Mouse (Mus musculus): ENCODE measurements around the gene Adamts15. TPM values are rescaled to one million over a fixed set of nuclear protein-coding genes. Genes with fewer than 3 reads are reported as not detected.

Gene Adamts15
- polyA plus RNA-seq, 1 experiment = 12.3 TPM

- DNase-seq (ENCODE audit: low read depth) = no peak
Observed at GRCm38 (mm10) chr9:30921261-30922103, 770 bp downstream of the Adamts15 start.

- DNase-seq (ENCODE audit: low read depth) = no peak
Observed at GRCm38 (mm10) chr9:30920736-30921135, 1.5 kb downstream of the Adamts15 start.

- no peak for DNase-seq (ENCODE audit: low read depth)
Observed at GRCm38 (mm10) chr9:30919686-30920085, 2.6 kb downstream of the Adamts15 start.

DNA sequence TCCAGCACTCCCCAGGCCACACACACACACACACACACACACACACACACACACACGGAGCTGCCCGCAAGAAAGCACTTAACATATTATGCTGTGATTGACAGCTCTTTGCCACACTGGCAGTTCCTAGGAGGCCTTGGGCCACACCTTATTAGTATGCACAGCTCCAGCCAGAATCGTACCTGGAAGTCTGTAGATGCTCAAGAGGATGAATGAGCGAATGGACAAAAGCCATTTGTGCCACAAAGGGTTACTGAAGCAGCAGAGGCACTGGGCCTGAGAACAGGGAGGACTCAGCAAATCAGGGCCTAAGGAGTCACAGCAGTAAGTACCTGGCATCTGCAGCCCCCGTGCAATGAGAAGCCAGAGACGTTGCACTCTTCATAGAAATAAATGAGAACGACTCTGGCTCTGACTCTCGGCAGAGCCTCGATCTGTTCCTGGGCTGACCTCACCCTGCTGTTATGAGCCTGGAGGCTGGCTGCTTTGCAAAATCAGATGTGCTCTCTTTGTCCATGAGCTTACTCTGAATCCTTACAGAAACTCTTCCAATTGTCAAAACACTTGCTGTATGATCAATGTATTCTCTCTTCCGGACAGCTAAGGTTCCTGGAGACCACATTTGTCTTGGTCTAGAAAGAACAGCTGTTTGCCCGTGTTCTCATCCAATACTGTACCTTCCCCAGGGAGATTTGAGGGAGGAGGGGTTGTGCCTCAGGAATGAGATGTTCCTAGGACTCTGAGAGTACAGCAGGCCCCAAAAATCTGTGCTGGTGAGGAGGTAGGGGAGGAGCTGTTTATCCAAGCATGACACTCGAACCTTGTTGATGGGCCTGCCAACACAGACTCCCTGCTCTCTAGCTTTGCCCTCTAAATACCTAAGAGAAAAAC lies 3.5 kb downstream of the Adamts15 start:
- no peak for DNase-seq (ENCODE audit: low read depth)

DNA sequence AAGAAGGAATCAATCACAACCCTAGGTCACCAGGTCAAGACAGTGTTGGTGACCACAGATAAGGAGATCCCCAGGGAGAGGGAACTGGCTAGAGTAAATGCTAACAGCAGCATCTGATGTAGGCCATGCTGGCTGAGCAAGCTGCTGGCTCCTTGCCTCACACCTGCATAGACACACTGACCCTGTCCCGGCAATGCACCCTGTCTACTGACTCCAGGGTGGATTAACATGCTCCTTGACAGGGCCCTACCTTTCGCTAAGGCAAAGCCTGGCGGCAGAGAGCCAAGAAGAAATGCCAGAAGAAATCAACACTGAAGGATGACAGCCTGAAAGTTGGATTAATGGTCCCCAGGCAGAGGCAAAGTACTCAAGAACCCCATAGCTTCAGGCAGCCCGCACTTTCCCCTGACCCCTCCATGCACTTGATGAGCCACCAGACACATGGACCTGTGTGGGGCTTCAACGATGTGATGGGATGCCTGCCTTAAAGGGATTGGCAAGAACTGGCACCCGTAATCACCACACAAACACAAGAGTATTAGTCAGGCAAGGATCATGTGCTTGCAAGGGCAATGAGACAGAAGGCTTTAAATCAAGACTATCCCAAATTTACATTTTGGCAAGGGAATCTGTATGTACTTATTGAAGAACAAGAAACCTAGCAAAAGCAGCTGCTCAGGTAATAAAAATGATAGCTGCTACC lies 5.8 kb downstream of the Adamts15 start:
- DNase-seq (ENCODE audit: low read depth) = no peak

DNA sequence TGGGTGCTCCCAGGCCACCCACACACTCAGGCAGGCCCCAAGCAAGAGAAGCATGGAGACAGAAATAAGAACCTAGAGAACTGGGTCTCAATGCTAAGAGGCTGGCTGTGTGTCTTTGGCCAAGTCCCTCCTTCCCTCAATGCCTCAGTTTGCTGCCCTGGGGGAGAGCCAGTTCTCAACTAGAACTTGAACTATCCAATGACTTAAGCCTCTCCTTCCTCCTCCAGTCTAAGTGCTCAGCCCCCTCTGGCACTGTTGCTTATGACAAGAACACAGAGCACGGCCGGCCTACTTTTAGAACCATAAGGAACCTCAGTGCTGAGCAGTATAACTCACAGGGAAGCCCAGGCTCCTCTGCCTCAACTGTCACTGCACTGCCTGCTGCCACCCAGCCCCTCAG lies 8.0 kb downstream of the Adamts15 start:
- no peak for DNase-seq (ENCODE audit: low read depth)

GRCm38 (mm10) chr9:30913429-30913828 lies 8.8 kb downstream of the Adamts15 start:
- DNase-seq (ENCODE audit: low read depth) = no peak

- DNase-seq (ENCODE audit: low read depth) = no peak
Observed at GRCm38 (mm10) chr9:30912161-30912560, 10.1 kb downstream of the Adamts15 start.

DNA sequence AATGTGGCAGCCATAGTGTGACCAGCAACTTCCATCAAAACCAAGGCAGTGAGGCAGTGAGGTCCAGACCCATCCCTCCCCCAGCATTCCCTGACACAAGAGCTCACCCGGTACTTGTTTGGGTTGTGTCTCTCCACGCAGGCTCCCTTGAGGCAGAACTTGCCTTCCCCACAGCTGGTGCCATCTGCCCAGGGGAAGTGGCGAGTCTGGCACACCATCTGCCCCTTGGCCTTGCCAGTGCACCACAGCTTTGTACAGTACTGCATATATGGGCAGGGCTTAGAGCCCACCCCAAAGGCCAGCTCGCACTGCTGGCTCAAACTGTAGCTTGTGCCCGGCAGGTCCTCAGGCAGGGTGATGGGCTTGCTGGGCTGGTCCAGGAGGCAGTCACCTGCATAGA lies 11.8 kb downstream of the Adamts15 start:
- DNase-seq (ENCODE audit: low read depth) = no peak

GRCm38 (mm10) chr9:30908973-30909372 lies 13.3 kb downstream of the Adamts15 start:
- DNase-seq (ENCODE audit: low read depth) = no peak

DNA sequence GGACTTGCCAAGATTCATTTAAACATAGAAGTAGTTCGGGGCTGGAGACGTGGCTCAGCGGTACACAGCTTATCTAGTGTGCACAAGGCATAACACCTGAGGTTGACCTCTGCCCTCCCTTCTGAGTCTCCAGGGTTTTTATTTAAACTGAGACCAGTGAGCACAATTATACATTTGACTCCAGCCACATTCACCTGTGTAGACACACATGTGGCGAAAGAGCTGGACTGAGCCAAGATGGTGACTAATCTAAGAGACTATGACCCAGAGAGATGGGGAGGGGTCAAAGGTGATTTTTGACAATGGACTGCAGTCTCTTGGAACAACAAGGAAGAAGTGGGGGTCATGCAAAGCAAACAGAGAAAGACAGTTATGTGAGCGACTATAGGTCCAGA lies 14.0 kb downstream of the Adamts15 start:
- no peak for DNase-seq (ENCODE audit: low read depth)

GRCm38 (mm10) chr9:30907677-30908295 lies 14.5 kb downstream of the Adamts15 start:
- no peak for DNase-seq (ENCODE audit: low read depth)

- no peak for DNase-seq (ENCODE audit: low read depth)
Observed at GRCm38 (mm10) chr9:30906426-30906825, 15.8 kb downstream of the Adamts15 start.

DNA sequence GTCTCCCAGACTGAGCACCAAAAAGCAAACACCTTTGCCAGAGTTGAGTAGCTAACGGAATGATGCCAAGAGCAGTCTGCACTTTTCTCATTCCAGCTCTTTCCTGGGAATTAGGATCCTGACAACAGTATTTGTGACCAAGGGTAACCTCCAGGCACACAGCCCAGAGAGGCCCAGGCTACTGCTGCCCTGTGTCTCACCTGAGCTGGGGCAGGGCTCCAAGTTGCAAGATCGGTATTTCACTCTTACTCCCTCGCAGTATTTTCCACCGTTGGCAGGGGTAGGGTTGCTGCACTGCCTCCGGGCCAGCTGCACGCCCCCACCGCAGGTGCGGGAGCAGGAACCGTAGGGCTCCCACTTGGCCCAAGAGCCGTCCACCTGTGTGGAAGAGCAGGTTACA lies 16.4 kb downstream of the Adamts15 start:
- no peak for DNase-seq (ENCODE audit: low read depth)

- no peak for DNase-seq (ENCODE audit: low read depth)
Observed at GRCm38 (mm10) chr9:30903266-30903665, 19.0 kb downstream of the Adamts15 start.

- no peak for DNase-seq (ENCODE audit: low read depth)
Observed at GRCm38 (mm10) chr9:30902641-30903040, 19.6 kb downstream of the Adamts15 start.

DNA sequence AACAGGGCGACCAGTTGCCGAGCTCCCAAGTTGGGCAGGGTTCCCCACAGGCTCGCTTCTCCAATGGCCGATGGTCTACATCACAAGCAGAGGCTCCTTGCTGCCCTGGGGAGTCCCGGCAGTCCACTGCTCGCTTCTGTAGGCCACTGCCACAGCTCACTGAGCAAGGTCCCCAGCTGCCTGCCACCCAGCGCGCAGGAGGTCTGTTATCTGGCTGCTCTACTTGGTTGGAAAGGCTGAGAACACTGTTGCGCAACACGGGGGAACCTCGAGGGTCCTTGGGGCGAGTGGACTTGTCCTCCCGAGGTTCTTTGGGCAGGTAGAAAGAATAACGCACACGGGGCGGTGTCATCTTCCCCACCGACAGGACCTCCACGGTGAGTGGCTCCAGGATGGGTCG lies 20.1 kb downstream of the Adamts15 start:
- no peak for DNase-seq (ENCODE audit: low read depth)

GRCm38 (mm10) chr9:30897169-30897568 lies 25.1 kb downstream of the Adamts15 start:
- no peak for DNase-seq (ENCODE audit: low read depth)

DNA sequence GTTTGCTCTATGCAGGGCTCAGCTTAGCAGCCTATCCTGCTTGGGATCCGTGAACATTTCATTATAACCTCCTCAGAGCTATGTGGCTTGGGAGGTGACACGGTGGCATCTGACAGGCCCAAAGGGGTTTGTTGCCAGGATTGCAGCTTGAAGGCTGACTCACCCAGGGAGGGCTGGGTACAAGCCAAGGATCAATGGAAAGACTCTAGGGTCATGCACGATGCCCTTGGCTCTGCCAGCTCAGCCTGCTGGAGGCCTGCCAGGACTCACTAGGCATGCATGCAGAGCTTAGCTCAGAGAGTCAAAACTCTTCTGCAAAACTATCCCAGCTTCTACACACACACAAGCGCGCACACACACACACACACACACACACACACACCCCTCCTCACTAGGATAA lies 25.5 kb downstream of the Adamts15 start:
- no peak for DNase-seq (ENCODE audit: low read depth)

GRCm38 (mm10) chr9:30895618-30896017 lies 26.6 kb downstream of the Adamts15 start:
- no peak for DNase-seq (ENCODE audit: low read depth)

DNA sequence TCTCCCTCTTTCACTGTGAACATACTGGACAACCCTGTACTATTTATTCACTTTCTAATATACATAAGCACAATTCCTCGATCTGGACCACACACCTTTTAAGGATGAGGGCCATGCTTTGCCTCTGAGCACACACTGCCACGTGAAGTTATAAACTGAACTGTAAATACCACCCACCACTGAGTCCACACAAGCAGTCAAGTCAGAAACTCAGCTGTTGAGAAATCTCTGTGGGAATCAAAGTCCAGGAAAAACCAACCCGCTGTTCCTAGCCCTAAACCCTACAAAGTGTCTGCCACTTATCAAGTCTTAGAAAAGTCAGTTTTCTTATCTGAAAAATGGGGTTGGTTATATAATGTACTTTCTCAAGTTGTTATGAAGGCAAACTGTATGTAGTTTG lies 36.0 kb downstream of the Adamts15 start:
- DNase-seq (ENCODE audit: low read depth) = no peak

- no peak for DNase-seq (ENCODE audit: low read depth)
Observed at GRCm38 (mm10) chr9:30880553-30880952, 41.7 kb downstream of the Adamts15 start.
